Mouse (Mus musculus) liver, embryonic 14.5 days (tissue): Measurements from ENCODE around the gene Gucd1. TPM values are rescaled to one million over a fixed set of nuclear protein-coding genes. Genes with fewer than 3 reads are reported as not detected.

Experiments used
- ATAC-seq: fragments of 200-750 bp; cut with Nextera tagmentation; 2 replicates; pipeline ENCODE4 v1.8.0; 2017; ENCODE audit warnings: moderate number of reproducible peaks, mild to moderate bottlenecking, moderate library complexity; ENCODE audit not compliant: insufficient read depth
- DNase-seq, 3 experiments: peaks; one replicate each; pipeline ENCODE4 v3.0.0-alpha.2; 2012 to 2013; ENCODE audit warnings: low read depth in 3 of 3, low spot score in 3 of 3
- H3K27ac ChIP-seq: fragments of 300-500 bp; sonication (generic); 2 replicates; pipeline ENCODE4 v1.5.1; 2014; ENCODE audit warnings: moderate library complexity, mild to moderate bottlenecking, control low read depth, inconsistent platforms
- H3K27me3 ChIP-seq: fragments of 300-500 bp; sonication (generic); 2 replicates; pipeline ENCODE4 v1.6.1; 2014; ENCODE audit warnings: mild to moderate bottlenecking, low read length, moderate library complexity; ENCODE audit not compliant: control insufficient read depth, insufficient read depth
- H3K36me3 ChIP-seq: fragments of 300-500 bp; sonication (generic); replicated peaks from 2 replicates; pipeline ENCODE4 v1.6.1; 2014; ENCODE audit warnings: low read depth; ENCODE audit not compliant: control insufficient read depth, insufficient read depth
- H3K4me1 ChIP-seq, 2 experiments: fragments of 200-500 bp in 1 of 2; fragments of 300-500 bp in 1 of 2; sonication (generic) in 1 of 2; replicated peaks; 2 replicates each; pipeline ENCODE4 v1.6.1; 2012 to 2014; ENCODE audit warnings: antibody characterized with exemption in 1 of 2, inconsistent platforms in 1 of 2, low read length in 1 of 2; ENCODE audit not compliant: control insufficient read depth in 2 of 2, insufficient read depth in 2 of 2
- H3K4me2 ChIP-seq: fragments of 300-500 bp; sonication (generic); 2 replicates; pipeline ENCODE4 v1.6.1; 2014; ENCODE audit warnings: low read depth, mild to moderate bottlenecking, control low read depth, moderate library complexity
- H3K4me3 ChIP-seq, 2 experiments: fragments of 200-500 bp in 1 of 2; fragments of 300-500 bp in 1 of 2; sonication (generic) in 1 of 2; 2 replicates each; pipeline ENCODE4 v1.5.1; 2012 to 2014; ENCODE audit warnings: low read depth in 2 of 2, low read length in 2 of 2, mild to moderate bottlenecking in 2 of 2, control low read depth in 1 of 2, inconsistent platforms in 1 of 2, moderate library complexity in 1 of 2; ENCODE audit not compliant: insufficient read depth in 1 of 2
- H3K9ac ChIP-seq: fragments of 300-500 bp; sonication (generic); replicated peaks from 2 replicates; pipeline ENCODE4 v1.6.1; 2014; ENCODE audit warnings: mild to moderate bottlenecking, control low read depth, moderate library complexity
- H3K9me3 ChIP-seq: fragments of 300-500 bp; sonication (generic); 2 replicates; pipeline ENCODE4 v1.6.1; 2016; ENCODE audit warnings: low read length, mixed read lengths; ENCODE audit not compliant: control insufficient read depth
- CTCF ChIP-seq: IDR thresholded peaks from 2 replicates; pipeline ENCODE4 v1.5.1; 2016; ENCODE audit warnings: antibody characterized with exemption, low read depth, control low read depth
- EP300 ChIP-seq: IDR thresholded peaks from 2 replicates; pipeline ENCODE4 v1.6.1; 2016; ENCODE audit warnings: antibody characterized with exemption, low read depth
- WGBS: fragments of 180-500 bp; shearing (Covaris S2); extraction: QIAGEN DNeasy Blood & Tissue Kit; methylation state at CpG from one replicate; pipeline ENCODE4 v1.1.7; 2014; ENCODE audit not compliant: insufficient replicate concordance; 5-methylcytosine and 5-hydroxymethylcytosine counted together
- polyA plus RNA-seq, 2 experiments: library from polyadenylated mRNA; depleted of rRNA in 1 of 2; stranded (reverse) in 1 of 2; unstranded in 1 of 2; fragments of >200 nt; fragmentation: Nextera tagmentation in 1 of 2; extraction: Ambion mirVana in 1 of 2; gene quantifications; 2 replicates each; pipeline versions ENCODE4 v1.2.1 to v1.2.3; 2012 to 2014

Gucd1 gene
- polyA plus RNA-seq, 2 experiments, result 37.3 to 58.5 TPM

DNA sequence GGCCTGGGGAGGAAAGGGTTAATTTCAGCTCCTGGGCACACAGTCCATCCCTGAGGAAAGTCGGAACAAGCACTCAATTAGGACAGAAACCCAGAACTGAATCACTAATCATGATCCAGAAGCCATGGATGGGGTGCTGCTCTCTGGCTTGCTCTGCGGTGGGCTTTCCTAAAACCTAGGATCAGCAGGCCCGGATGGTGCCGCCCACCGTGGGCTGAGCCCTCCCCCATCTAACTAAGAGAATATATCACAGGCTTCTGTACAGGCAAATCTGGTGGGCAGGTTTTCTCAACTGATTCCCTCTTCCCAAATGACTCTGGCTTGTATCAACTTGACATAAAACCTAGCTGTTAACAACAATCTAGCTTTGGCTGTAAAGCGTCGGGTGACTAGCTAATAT is 30.1 kb upstream of the Gucd1 start:
- TF ChIP-seq CTCF (no peak), EP300 (no peak)
- no peak overlapping the region for H3K9ac ChIP-seq
- no peak overlapping the region for H3K27ac ChIP-seq
- H3K9me3 ChIP-seq, result no peaks in the 10 kb centered on the region
- H3K36me3 ChIP-seq, result no peaks in the 10 kb centered on the region
- no peaks in the 10 kb centered on the region for H3K27me3 ChIP-seq
- WGBS, result 69% methylated on average over 7 of the region's 7 CpGs
- no peak for ATAC-seq
- H3K4me1 ChIP-seq, result peaks cover 0 to 4% of the 10 kb centered on the region in 2 experiments; a peak in 1 of 4 replicates
- DNase-seq, result no peak
- no peak overlapping the region for H3K4me3 ChIP-seq
- no peak overlapping the region for H3K4me2 ChIP-seq

DNA sequence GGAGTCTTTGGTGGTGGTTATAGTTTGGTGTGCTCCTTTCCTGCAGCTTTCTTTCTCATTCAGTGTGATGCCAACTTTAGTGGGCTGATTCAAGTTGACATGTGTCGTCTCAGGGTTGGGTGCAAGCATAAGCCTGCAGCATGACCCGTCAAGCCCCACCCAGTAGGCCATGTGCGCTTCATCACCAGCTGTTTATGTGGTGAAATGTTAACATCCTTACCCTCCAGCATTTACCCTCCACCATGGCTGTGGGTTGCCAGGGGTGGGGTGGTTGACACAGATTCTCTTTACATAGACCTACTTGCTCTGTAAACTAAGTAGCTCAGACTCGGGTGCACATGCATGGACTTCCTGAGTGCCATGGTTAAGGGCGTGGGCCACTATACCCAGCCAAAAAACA is 18.4 kb upstream of the Gucd1 start:
- no peaks in the 10 kb centered on the region for H3K4me1 ChIP-seq
- H3K9ac ChIP-seq, result no peak overlapping the region
- no peak for DNase-seq
- H3K36me3 ChIP-seq, result peaks cover 16% of the 10 kb centered on the region
- no peaks in the 10 kb centered on the region for H3K27me3 ChIP-seq
- no peak overlapping the region for H3K4me3 ChIP-seq
- no peak for TF ChIP-seq CTCF
- no peak for TF ChIP-seq EP300
- H3K9me3 ChIP-seq, result no peaks in the 10 kb centered on the region
- no peak overlapping the region for H3K4me2 ChIP-seq
- no peak for ATAC-seq
- WGBS, result 78% methylated on average over 5 of the region's 5 CpGs
- no peak overlapping the region for H3K27ac ChIP-seq

DNA sequence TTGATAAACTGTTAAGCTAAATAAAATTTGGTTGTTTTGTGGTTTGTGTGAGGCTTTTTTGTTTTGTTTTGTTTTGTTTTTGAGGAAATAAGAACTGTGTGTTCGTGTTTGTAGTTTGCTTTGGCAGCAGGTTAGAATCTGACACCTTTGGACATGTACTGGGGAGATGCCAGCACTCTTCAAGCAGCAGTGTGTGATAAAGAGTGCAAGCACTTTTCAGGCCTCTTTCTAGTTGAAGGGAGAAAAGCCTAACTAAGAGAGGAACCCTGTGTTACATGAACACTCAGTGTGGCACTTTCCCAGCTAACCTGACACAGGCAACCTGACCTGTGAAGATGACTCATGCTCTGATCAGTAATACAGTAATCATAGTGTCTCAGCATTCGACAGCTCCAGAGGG is 17.7 kb upstream of the Gucd1 start:
- H3K27ac ChIP-seq, result no peak overlapping the region
- DNase-seq (no peak), ATAC-seq (no peak)
- TF ChIP-seq EP300, result no peak
- no peak for TF ChIP-seq CTCF
- H3K36me3 ChIP-seq, result peaks cover 16% of the 10 kb centered on the region
- no peak overlapping the region for H3K4me3 ChIP-seq
- 69% methylated on average over 2 of the region's 2 CpGs for WGBS
- H3K9me3 ChIP-seq, result no peaks in the 10 kb centered on the region
- H3K9ac ChIP-seq, result no peak overlapping the region
- H3K4me2 ChIP-seq, result no peak overlapping the region
- no peaks in the 10 kb centered on the region for H3K4me1 ChIP-seq
- H3K27me3 ChIP-seq, result no peaks in the 10 kb centered on the region

DNA sequence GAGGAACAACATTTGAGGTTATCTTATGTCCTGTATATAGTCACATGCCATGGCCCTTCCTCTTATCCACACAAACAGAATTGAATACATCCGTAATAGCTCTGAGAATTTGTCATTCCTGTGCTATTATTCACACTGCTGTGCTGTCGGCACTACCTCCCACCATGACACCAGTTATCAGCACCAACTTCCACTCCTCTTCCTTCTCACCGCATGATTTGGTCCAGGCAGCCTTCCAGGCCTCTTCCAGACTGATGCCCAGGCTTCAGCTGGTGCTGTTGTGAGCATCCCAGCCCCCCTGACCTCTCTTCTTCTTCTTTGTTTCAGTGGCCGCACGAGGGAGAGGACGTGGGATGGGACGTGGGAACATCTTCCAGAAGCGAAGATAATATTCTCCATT is 17.2 kb upstream of the Gucd1 start:
- Histone ChIP-seq H3K27ac (no peak overlapping the region), H3K36me3 (peaks cover 16% of the 10 kb centered on the region), H3K4me1 (no peaks in the 10 kb centered on the region), H3K9me3 (no peaks in the 10 kb centered on the region), H3K9ac (no peak overlapping the region), H3K4me2 (no peak overlapping the region), H3K4me3 (no peak overlapping the region), H3K27me3 (no peaks in the 10 kb centered on the region)
- ATAC-seq, result no peak
- no peak for DNase-seq
- TF ChIP-seq CTCF, result no peak
- TF ChIP-seq EP300, result no peak
- 77% methylated on average over 8 of the region's 8 CpGs for WGBS

DNA sequence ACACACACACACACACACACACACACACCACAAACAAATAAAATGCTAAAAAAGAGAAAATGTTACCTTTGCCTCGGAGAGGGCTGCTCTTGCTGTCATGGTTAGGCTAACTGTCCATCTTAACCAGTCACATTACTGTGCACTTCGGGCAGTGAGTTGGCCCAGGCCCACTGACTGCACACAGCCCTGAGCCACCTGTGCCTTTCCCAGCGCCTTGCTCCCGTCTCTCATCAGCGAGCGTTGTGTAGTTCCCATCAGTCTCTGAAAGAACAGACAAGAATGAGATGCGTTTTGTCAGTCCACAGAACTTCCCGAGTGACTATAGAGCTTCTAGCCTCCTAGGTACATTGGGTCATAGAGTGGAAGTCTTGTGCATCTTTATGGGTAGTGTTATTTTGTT is 16.4 kb upstream of the Gucd1 start:
- DNase-seq (no peak), ATAC-seq (no peak)
- Histone ChIP-seq H3K36me3 (peaks cover 16% of the 10 kb centered on the region), H3K9me3 (no peaks in the 10 kb centered on the region), H3K9ac (no peak overlapping the region), H3K27ac (no peak overlapping the region), H3K4me1 (no peaks in the 10 kb centered on the region), H3K4me3 (no peak overlapping the region), H3K27me3 (no peaks in the 10 kb centered on the region), H3K4me2 (no peak overlapping the region)
- 79% methylated on average over 8 of the region's 8 CpGs for WGBS
- TF ChIP-seq CTCF, result no peak
- no peak for TF ChIP-seq EP300
